In the genomic region with DNA sequence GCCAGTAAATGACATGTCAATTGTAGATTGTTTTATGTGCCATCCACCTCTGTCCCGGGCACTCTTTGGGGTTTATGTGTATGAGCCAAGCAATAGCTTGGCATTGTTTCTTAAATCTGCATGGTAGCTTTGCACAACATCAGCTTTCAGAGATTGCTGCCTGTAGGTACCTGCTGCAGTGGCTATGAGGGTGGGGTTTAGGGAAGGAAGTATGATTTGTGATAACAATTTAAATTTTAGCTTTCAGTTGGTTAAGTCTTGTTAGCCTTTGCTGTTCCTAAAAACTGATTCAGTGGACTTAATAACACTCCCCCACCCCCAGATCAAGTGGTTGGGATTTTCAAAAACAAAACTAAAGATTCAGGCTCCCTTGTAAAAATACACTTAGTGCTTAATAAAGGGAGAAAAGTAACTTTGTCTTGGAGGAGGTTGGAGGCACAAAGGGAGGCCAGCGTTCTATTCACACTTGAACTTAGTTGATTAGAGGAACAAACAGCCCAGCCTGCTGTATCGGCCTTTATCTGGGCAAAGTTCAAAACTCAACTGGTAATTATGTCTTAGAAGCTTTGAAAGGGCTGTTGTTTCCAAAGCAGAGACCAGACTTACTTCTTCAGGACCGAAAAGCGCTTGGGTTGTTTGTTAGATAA, we compare ENCODE assay signal across 8 mouse cellular contexts.
A peak's percentile ranks its signal among the peaks of the same experiment; 100 is the strongest.
DNase-seq lines count a peak whose midpoint lies in the region; ATAC-seq and TF ChIP-seq lines count a peak whose summit lies in the region.
"Had no signal": no experiment of that assay in that cellular context is flagged by ENCODE, and none has a peak within 500 bp of the region (broad histone marks: within the 10 kb centered on the region; RNA-seq: fewer than 3 reads in every experiment).

No protein-coding gene starts in this region.

- WGBS in lung, postnatal 0 days, result 34% methylated on average over 5 of the region's 5 CpGs
- WGBS in lung, adult 2 months, result 44% methylated on average over 5 of the region's 5 CpGs
- 55% methylated on average over 5 of the region's 5 CpGs for WGBS in limb, embryonic 15.5 days
- 17% methylated on average over 5 of the region's 5 CpGs for WGBS in stomach, embryonic 15.5 days

- no peak overlapping the region for H3K9ac ChIP-seq in lung, postnatal 0 days (replicated peaks; ENCODE audit: low read depth)
- H3K9ac ChIP-seq in limb, embryonic 15.5 days, result no peak overlapping the region
- no peak overlapping the region for H3K9ac ChIP-seq in stomach, embryonic 15.5 days

- no peak for TF ChIP-seq POLR2A in lung, adult 2 months (IDR thresholded peaks at IDR 0.05; ENCODE audit: borderline replicate concordance, extremely low read depth, low read depth, low read length)

- H3K9me3 ChIP-seq in lung, postnatal 0 days (ENCODE audit: low read length), result no peaks in the 10 kb centered on the region
- no peaks in the 10 kb centered on the region for H3K9me3 ChIP-seq in limb, embryonic 15.5 days
- H3K9me3 ChIP-seq in stomach, embryonic 15.5 days, result no peaks in the 10 kb centered on the region

- peaks cover 12% of the 10 kb centered on the region for H3K4me1 ChIP-seq in lung, postnatal 0 days (ENCODE audit: insufficient read depth, low read depth, low read length)
- H3K4me1 ChIP-seq in lung, adult 2 months (ENCODE audit: control insufficient read depth, insufficient read depth, low read length), result peaks cover 17% of the 10 kb centered on the region
- H3K4me1 ChIP-seq in limb, embryonic 15.5 days, result peaks cover 68% of the 10 kb centered on the region
- H3K4me1 ChIP-seq in stomach, embryonic 15.5 days, result peaks cover 49% of the 10 kb centered on the region

- no peak for TF ChIP-seq CTCF in lung, postnatal 0 days (IDR thresholded peaks at IDR 0.05)
- no peak for TF ChIP-seq CTCF in lung, adult 2 months (IDR thresholded peaks at IDR 0.05; ENCODE audit: insufficient read depth, low read length)

- no peak overlapping the region for H3K4me3 ChIP-seq in lung, postnatal 0 days (ENCODE audit: low read depth, low read length)
- no peak overlapping the region for H3K4me3 ChIP-seq in lung, adult 2 months (replicated peaks; ENCODE audit: extremely low read depth, low read depth, low read length)
- H3K4me3 ChIP-seq in limb, embryonic 15.5 days, result no peak overlapping the region
- H3K4me3 ChIP-seq in stomach, embryonic 15.5 days (replicated peaks), result no peak overlapping the region
- H3K4me3 ChIP-seq: erythroblast, embryonic 14.5 days had no signal

- DNase-seq in lung, postnatal 0 days (ENCODE audit: low spot score), result no peak
- DNase-seq in lung, adult 2 months, result no peak
- DNase-seq in right cerebral cortex, postnatal 4 days, result no peak
- no peak for DNase-seq in embryo, embryonic 11 days

- H3K36me3 ChIP-seq in lung, postnatal 0 days (ENCODE audit: insufficient read depth, low read length), result no peaks in the 10 kb centered on the region
- H3K36me3 ChIP-seq in limb, embryonic 15.5 days, result no peaks in the 10 kb centered on the region
- H3K36me3 ChIP-seq in stomach, embryonic 15.5 days, result 0 out of 2 replicates have a peak, but pooled peaks cover under 1% of the 10 kb centered on the region

- no peak for ATAC-seq in lung, postnatal 0 days
- peak; percentile 42; the same call in 1 of the 2 replicates for ATAC-seq in granulocyte monocyte progenitor cell, adult 5-6 weeks (replicated peaks; ENCODE audit: poor library complexity, severe bottlenecking)
- no peak for ATAC-seq in limb, embryonic 15.5 days (ENCODE audit: insufficient number of reproducible peaks, low FRiP score, low TSS enrichment, low read depth)
- ATAC-seq in stomach, embryonic 15.5 days (ENCODE audit: insufficient read depth, low FRiP score, low read depth), result peak; percentile 11; the same call in 1 of the 2 replicates

- H3K27ac ChIP-seq in lung, postnatal 0 days (ENCODE audit: low read length), result peak overlapping the region; percentile 75
- peak overlapping the region; percentile 65 for H3K27ac ChIP-seq in limb, embryonic 15.5 days
- peak overlapping the region; percentile 87 for H3K27ac ChIP-seq in stomach, embryonic 15.5 days

- TF ChIP-seq EP300 in lung, postnatal 0 days (IDR thresholded peaks at IDR 0.05), result no peak

- no peaks in the 10 kb centered on the region for H3K27me3 ChIP-seq in lung, postnatal 0 days (replicated peaks; ENCODE audit: insufficient read depth, low read length)
- no peaks in the 10 kb centered on the region for H3K27me3 ChIP-seq in limb, embryonic 15.5 days
- H3K27me3 ChIP-seq in stomach, embryonic 15.5 days (replicated peaks), result no peaks in the 10 kb centered on the region

- no peak overlapping the region for H3K4me2 ChIP-seq in lung, postnatal 0 days (replicated peaks; ENCODE audit: low read depth, low read length)
- H3K4me2 ChIP-seq in limb, embryonic 15.5 days, result no peak overlapping the region
- peak overlapping the region; percentile 36 for H3K4me2 ChIP-seq in stomach, embryonic 15.5 days

Comparison
In these comparisons a context has a peak if more than half of its experiments do, and no peak if none do; other contexts are left out.
1. ATAC-seq: peak in granulocyte monocyte progenitor cell, adult 5-6 weeks (single experiment) and stomach, embryonic 15.5 days (single experiment); none in lung, postnatal 0 days (single experiment) and limb, embryonic 15.5 days (single experiment).
2. Peak in every context shown above with its lines, with median percentiles within 50 percentile points of each other: H3K27ac ChIP-seq.